10 mouse cellular contexts compared by ENCODE assay signal in the genomic region with DNA sequence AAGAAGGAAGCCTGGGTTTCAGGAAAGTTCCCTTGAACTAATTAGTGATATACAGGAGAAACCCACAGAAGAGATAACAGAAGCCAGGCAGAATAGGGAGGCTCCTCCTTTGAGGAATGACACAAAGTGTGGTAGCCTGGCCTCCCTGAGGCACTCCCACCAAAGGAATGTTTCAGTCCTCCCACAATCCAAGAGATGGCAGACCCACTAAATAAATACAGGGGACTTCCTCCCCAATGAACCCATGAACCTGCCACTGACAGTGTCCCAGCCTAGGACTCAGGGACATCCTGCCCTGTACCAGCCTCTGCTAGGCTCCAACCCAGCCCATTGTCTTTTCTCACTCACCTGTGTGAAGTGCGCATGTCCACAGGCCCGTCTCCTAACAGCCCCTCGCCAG. TPM values are rescaled to one million over a fixed set of nuclear protein-coding genes. Genes with fewer than 3 reads are reported as not detected.
DNase-seq lines count a peak whose midpoint lies in the region; ATAC-seq and TF ChIP-seq lines count a peak whose summit lies in the region.
"Had no signal": no experiment of that assay in that cellular context is flagged by ENCODE, and none has a peak within 500 bp of the region (broad histone marks: within the 10 kb centered on the region; RNA-seq: fewer than 3 reads in every experiment).

No protein-coding gene starts in this region.

- no peaks in the 10 kb centered on the region for H3K9me3 ChIP-seq in midbrain, embryonic 13.5 days
- H3K9me3 ChIP-seq in midbrain, embryonic 14.5 days (ENCODE audit: control insufficient read depth, low read length) = no peaks in the 10 kb centered on the region
- H3K9me3 ChIP-seq: embryonic facial prominence, embryonic 12.5 days had no signal

- no peaks in the 10 kb centered on the region; the same call in 1 of the 2 replicates for H3K36me3 ChIP-seq in kidney, adult 2 months (ENCODE audit: control insufficient read depth, insufficient read depth, low read length)
- H3K36me3 ChIP-seq in midbrain, embryonic 13.5 days = peaks cover 18% of the 10 kb centered on the region
- H3K36me3 ChIP-seq in midbrain, embryonic 14.5 days (ENCODE audit: control insufficient read depth, insufficient read depth, low read length) = peaks cover 2% of the 10 kb centered on the region; the same call in 1 of the 2 replicates

- H3K9ac ChIP-seq in midbrain, embryonic 13.5 days (replicated peaks) = no peak overlapping the region
- H3K9ac ChIP-seq in midbrain, embryonic 14.5 days (replicated peaks; ENCODE audit: low read length) = no peak overlapping the region
- H3K9ac ChIP-seq: embryonic facial prominence, embryonic 12.5 days had no signal

- no peak for TF ChIP-seq POLR2A in kidney, adult 2 months (IDR thresholded peaks at IDR 0.05; ENCODE audit: low read depth, low read length)
- TF ChIP-seq POLR2A in embryonic fibroblast, embryonic 13.5 days (IDR thresholded peaks at IDR 0.05; ENCODE audit: low read depth, low read length) = no peak

- H3K4me3 ChIP-seq in kidney, adult 2 months (ENCODE audit: insufficient read depth, low read depth, low read length) = no peak overlapping the region
- H3K4me3 ChIP-seq in midbrain, embryonic 13.5 days (replicated peaks) = no peak overlapping the region
- no peak overlapping the region for H3K4me3 ChIP-seq in midbrain, embryonic 14.5 days (replicated peaks; ENCODE audit: low read depth, low read length)
- H3K4me3 ChIP-seq in embryonic fibroblast, embryonic 13.5 days (ENCODE audit: insufficient read depth, low read length) = no peak overlapping the region
- H3K4me3 ChIP-seq: embryonic facial prominence, embryonic 12.5 days had no signal

- peaks cover 37% of the 10 kb centered on the region for H3K4me1 ChIP-seq in kidney, adult 2 months (ENCODE audit: control insufficient read depth, insufficient read depth, low read length)
- H3K4me1 ChIP-seq in midbrain, embryonic 13.5 days (replicated peaks) = peaks cover 14% of the 10 kb centered on the region
- 0 out of 2 replicates have a peak, but pooled peaks cover 2% of the 10 kb centered on the region for H3K4me1 ChIP-seq in midbrain, embryonic 14.5 days (ENCODE audit: control insufficient read depth, insufficient read depth, low read length)
- peaks cover 23% of the 10 kb centered on the region for H3K4me1 ChIP-seq in embryonic fibroblast, embryonic 13.5 days (ENCODE audit: control insufficient read depth, insufficient read depth, low read length)

- no peaks in the 10 kb centered on the region for H3K27me3 ChIP-seq in kidney, adult 2 months (replicated peaks; ENCODE audit: control insufficient read depth, insufficient read depth, low read length)
- no peaks in the 10 kb centered on the region for H3K27me3 ChIP-seq in midbrain, embryonic 13.5 days
- H3K27me3 ChIP-seq in midbrain, embryonic 14.5 days (ENCODE audit: control insufficient read depth, insufficient read depth, low read length) = no peaks in the 10 kb centered on the region
- H3K27me3 ChIP-seq: embryonic facial prominence, embryonic 12.5 days had no signal

- no peak for TF ChIP-seq CTCF in kidney, adult 2 months (conservative IDR thresholded peaks at IDR 0.05; ENCODE audit: insufficient read depth, insufficient read length, low read depth, low read length)
- no peak for TF ChIP-seq CTCF in embryonic fibroblast, embryonic 13.5 days (IDR thresholded peaks at IDR 0.05; ENCODE audit: borderline replicate concordance, insufficient read depth, low read length)

- ATAC-seq in midbrain, embryonic 13.5 days = no peak
- ATAC-seq in midbrain, embryonic 14.5 days (ENCODE audit: low FRiP score, low TSS enrichment) = no peak

- H3K4me2 ChIP-seq in midbrain, embryonic 13.5 days (replicated peaks) = no peak overlapping the region
- no peak overlapping the region for H3K4me2 ChIP-seq in midbrain, embryonic 14.5 days (ENCODE audit: low read length)
- H3K4me2 ChIP-seq: embryonic facial prominence, embryonic 12.5 days had no signal

- DNase-seq in kidney, adult 2 months = no peak
- no peak for DNase-seq in kidney, adult 18-20 months
- no peak for DNase-seq in midbrain, embryonic 14.5 days
- DNase-seq in adrenal gland, adult (ENCODE audit: inconsistent age in 2 of 2, low spot score in 1 of 2) = no peak
- no peak for DNase-seq in right cerebral cortex, postnatal 10 days (ENCODE audit: low spot score in 2 of 2)
- DNase-seq: cerebellum, postnatal 10 days; lung, adult 18-20 months had no signal

- peak overlapping the region; percentile 35; the same call in 1 of the 2 replicates for H3K27ac ChIP-seq in kidney, adult 2 months (ENCODE audit: insufficient read depth, low read depth, low read length)
- H3K27ac ChIP-seq in midbrain, embryonic 13.5 days = peak overlapping the region; percentile 30; the same call in 1 of the 2 replicates
- no peak overlapping the region for H3K27ac ChIP-seq in midbrain, embryonic 14.5 days (replicated peaks; ENCODE audit: low read depth, low read length)
- peak overlapping the region; percentile 83; the same call in 1 of the 2 replicates for H3K27ac ChIP-seq in embryonic fibroblast, embryonic 13.5 days (ENCODE audit: insufficient read depth, low read length)

- 89% methylated on average over 3 of the region's 3 CpGs for WGBS in kidney, adult 2 months
- WGBS in midbrain, embryonic 13.5 days = 94% methylated on average over 3 of the region's 3 CpGs
- 95% methylated on average over 3 of the region's 3 CpGs for WGBS in midbrain, embryonic 14.5 days

RNA-seq across cellular contexts. Expression of a gene that starts 32.9 kb away (rescaled TPM):
- 3.9 and 5.6 TPM in 2 replicates for polyA plus RNA-seq in kidney, adult 2 months (2012; rRNA removed)
- polyA plus RNA-seq in midbrain, embryonic 13.5 days (2015; fragmentation: Nextera tagmentation; extraction: Ambion mirVana) = 9.1 and 10.8 TPM in 2 replicates
- polyA plus RNA-seq in midbrain, embryonic 14.5 days (2014; fragmentation: Nextera tagmentation; extraction: Ambion mirVana) = 8.4 and 11.9 TPM in 2 replicates
- polyA plus RNA-seq in embryonic fibroblast, embryonic 13.5 days (2011; ENCODE audit: insufficient read length, low read depth, missing spikeins) = not detected in 2 replicates

RNA-seq across cellular contexts. Expression of a gene that starts 33.1 kb away (rescaled TPM):
- polyA plus RNA-seq in kidney, adult 2 months (2012; rRNA removed) = 283 and 372 TPM in 2 replicates
- polyA plus RNA-seq in midbrain, embryonic 13.5 days (2015; fragmentation: Nextera tagmentation; extraction: Ambion mirVana) = 174 and 181 TPM in 2 replicates
- 170 and 211 TPM in 2 replicates for polyA plus RNA-seq in midbrain, embryonic 14.5 days (2014; fragmentation: Nextera tagmentation; extraction: Ambion mirVana)
- polyA plus RNA-seq in embryonic fibroblast, embryonic 13.5 days (2011; ENCODE audit: insufficient read length, low read depth, missing spikeins) = 62.9 and 77.5 TPM in 2 replicates

RNA-seq across cellular contexts. Expression of a gene that starts 33.4 kb away (rescaled TPM):
- 1.3 and 1.5 TPM in 2 replicates for polyA plus RNA-seq in kidney, adult 2 months (2012; rRNA removed)
- polyA plus RNA-seq in midbrain, embryonic 13.5 days (2015; fragmentation: Nextera tagmentation; extraction: Ambion mirVana) = 3.7 and 4.1 TPM in 2 replicates
- 5.1 TPM in 2 replicates for polyA plus RNA-seq in midbrain, embryonic 14.5 days (2014; fragmentation: Nextera tagmentation; extraction: Ambion mirVana)
- polyA plus RNA-seq in embryonic fibroblast, embryonic 13.5 days (2011; ENCODE audit: insufficient read length, low read depth, missing spikeins) = 0.39 and 0.50 TPM in 2 replicates

RNA-seq across cellular contexts. Expression of a gene that starts 47.9 kb away (rescaled TPM):
- 0.11 and 0.16 TPM in 2 replicates for polyA plus RNA-seq in kidney, adult 2 months (2012; rRNA removed)
- 2.1 TPM in 2 replicates for polyA plus RNA-seq in midbrain, embryonic 13.5 days (2015; fragmentation: Nextera tagmentation; extraction: Ambion mirVana)
- 3.1 and 4.6 TPM in 2 replicates for polyA plus RNA-seq in midbrain, embryonic 14.5 days (2014; fragmentation: Nextera tagmentation; extraction: Ambion mirVana)
- polyA plus RNA-seq in embryonic fibroblast, embryonic 13.5 days (2011; ENCODE audit: insufficient read length, low read depth, missing spikeins) = not detected in 2 replicates
